Mouse (Mus musculus) hindbrain, embryonic 10.5 days (tissue): ENCODE measurements around the gene Wwp2. TPM values are rescaled to one million over a fixed set of nuclear protein-coding genes. Genes with fewer than 3 reads are reported as not detected.

Experiments
- DNase-seq: peaks from one replicate; pipeline ENCODE4 v3.0.0-alpha.2; 2017; ENCODE audit warnings: low spot score
- H3K27ac ChIP-seq: fragments of 300-500 bp; sonication (generic); 2 replicates; pipeline ENCODE4 v1.5.1; 2016; ENCODE audit warnings: mild to moderate bottlenecking, moderate library complexity
- H3K27me3 ChIP-seq: fragments of 300-500 bp; sonication (generic); 2 replicates; pipeline ENCODE4 v1.6.1; 2016; ENCODE audit warnings: mild to moderate bottlenecking; ENCODE audit not compliant: poor library complexity, insufficient read depth, severe bottlenecking
- H3K36me3 ChIP-seq: fragments of 300-500 bp; sonication (generic); 2 replicates; pipeline ENCODE4 v1.6.1; 2016; ENCODE audit warnings: mild to moderate bottlenecking, moderate library complexity
- H3K4me1 ChIP-seq: fragments of 300-500 bp; sonication (generic); replicated peaks from 2 replicates; pipeline ENCODE4 v1.6.1; 2016; ENCODE audit warnings: mild to moderate bottlenecking
- H3K4me3 ChIP-seq: fragments of 300-500 bp; sonication (generic); 2 replicates; pipeline ENCODE4 v1.5.1; 2016; ENCODE audit warnings: mild to moderate bottlenecking, moderate library complexity
- H3K9me3 ChIP-seq: fragments of 300-500 bp; sonication (generic); 2 replicates; pipeline ENCODE4 v1.6.1; 2016; ENCODE audit warnings: mild to moderate bottlenecking, moderate library complexity
- WGBS: fragments of 180-500 bp; shearing (Covaris S2); methylation state at CpG from one replicate; pipeline ENCODE4 v1.1.7; 2016; 5-methylcytosine and 5-hydroxymethylcytosine counted together
- polyA plus RNA-seq: library from polyadenylated mRNA; unstranded; fragments of >200 nt; fragmentation: Nextera tagmentation; extraction: Ambion mirVana; gene quantifications from 2 replicates; pipeline ENCODE4 v1.2.1, GENCODE M21; 2016

The Wwp2 gene
- polyA plus RNA-seq, 1 experiment from 2014 or later, result 64.6 TPM

DNA sequence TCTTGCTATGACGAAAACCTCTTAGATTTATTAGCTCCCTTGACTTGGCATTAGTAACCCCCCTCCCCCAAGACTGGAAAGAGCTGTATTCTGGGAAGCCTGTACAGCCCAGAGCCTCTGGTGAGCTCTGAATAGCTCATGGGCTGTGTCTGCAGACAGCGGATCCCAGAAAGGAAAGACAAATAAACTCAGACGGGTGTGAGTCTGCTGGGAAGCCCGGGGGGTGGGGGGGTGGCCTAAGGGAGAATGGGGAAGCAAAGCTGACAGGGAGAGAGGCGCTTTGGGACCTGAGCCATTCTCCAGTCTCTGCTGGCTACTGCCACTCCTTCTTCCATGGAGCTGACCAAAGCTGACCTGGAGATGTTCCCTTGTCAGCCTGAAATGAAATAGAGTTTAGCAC, 53.8 kb downstream of the Wwp2 start:
- no peaks in the 10 kb centered on the region for H3K27me3 ChIP-seq
- H3K27ac ChIP-seq, result peak overlapping the region; percentile 53
- H3K9me3 ChIP-seq, result no peaks in the 10 kb centered on the region
- no peak for DNase-seq
- WGBS, result 45% methylated on average over 5 of the region's 5 CpGs
- H3K4me1 ChIP-seq, result peaks cover 15% of the 10 kb centered on the region; the same call in 1 of the 2 replicates
- H3K4me3 ChIP-seq, result no peak overlapping the region
- peaks cover 22% of the 10 kb centered on the region for H3K36me3 ChIP-seq

DNA sequence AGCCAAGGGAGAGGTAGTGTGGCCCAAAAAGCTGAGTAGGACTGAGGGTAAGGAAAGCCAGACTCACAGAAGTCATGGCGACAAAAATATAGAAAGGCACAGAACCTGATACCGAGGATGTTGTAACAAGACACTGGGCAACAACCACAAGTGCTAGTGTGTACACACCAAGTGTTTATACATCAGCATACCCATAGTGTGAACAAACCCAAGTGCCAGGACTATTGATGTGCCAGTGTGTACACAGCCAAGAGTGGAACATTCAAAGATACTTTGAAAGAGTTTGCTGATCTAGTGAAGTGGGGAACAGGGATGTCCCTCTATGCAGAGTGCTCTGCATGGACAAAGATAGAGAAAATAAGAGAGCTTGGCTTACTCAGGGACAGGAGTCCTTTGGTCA, 54.5 kb downstream of the Wwp2 start:
- Histone ChIP-seq H3K36me3 (peaks cover 18% of the 10 kb centered on the region), H3K4me1 (peaks cover 20% of the 10 kb centered on the region; the same call in 1 of the 2 replicates), H3K4me3 (no peak overlapping the region), H3K9me3 (no peaks in the 10 kb centered on the region), H3K27ac (no peak overlapping the region), H3K27me3 (no peaks in the 10 kb centered on the region)
- DNase-seq, result no peak
- 80% methylated on average over 2 of the region's 2 CpGs for WGBS

DNA sequence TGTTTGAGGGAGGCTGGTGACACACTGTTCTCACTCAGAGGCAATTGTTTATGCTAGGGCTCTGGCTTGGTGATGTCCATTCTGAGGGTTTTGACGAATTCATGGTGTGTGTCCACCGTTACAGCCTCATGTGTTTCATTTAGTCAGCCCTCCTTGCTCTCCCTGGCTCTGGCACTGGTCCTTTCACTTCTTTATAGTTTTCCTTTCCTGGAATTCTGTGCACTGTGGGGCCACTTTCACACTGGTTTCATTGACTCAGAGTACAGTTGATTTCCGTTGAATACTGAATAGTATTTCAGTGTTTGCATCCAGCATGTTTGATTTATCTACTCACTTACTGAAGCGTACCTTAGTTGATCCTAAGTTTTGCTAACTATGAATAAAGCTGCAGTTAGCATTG, 55.0 kb downstream of the Wwp2 start:
- H3K27ac ChIP-seq, result 0 out of 2 replicates have a peak overlapping the region, but pooled peaks have one; percentile 18

DNA sequence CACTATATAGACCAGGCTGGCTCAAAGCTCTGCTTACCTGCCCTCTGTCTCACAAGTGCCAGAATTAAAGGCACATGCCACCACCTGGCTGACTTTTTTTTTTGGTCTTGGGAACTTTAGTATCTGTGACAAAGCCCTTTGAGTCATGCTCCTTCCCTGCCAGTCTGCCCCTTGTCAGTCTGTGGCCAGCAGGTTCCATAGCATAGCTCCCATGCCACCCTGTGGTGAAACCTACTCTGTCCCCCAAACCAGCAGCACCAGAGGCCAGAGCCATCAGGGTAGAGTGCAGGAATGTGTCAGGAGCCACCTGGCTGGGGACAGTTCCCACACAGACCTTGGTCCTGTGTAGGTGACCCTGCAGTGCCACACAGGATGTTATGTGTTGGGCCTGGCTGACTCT, 55.7 kb downstream of the Wwp2 start:
- no peak for DNase-seq
- H3K4me3 ChIP-seq, result no peak overlapping the region

More for the DNA sequence above, 55.0 kb downstream of the Wwp2 start:
- Histone ChIP-seq H3K4me1 (peaks cover 24% of the 10 kb centered on the region; the same call in 1 of the 2 replicates), H3K4me3 (no peak overlapping the region), H3K36me3 (peaks cover 13% of the 10 kb centered on the region), H3K27me3 (no peaks in the 10 kb centered on the region), H3K9me3 (no peaks in the 10 kb centered on the region)
- DNase-seq, result no peak
- WGBS, result 77% methylated on average over 4 of the region's 4 CpGs

DNA sequence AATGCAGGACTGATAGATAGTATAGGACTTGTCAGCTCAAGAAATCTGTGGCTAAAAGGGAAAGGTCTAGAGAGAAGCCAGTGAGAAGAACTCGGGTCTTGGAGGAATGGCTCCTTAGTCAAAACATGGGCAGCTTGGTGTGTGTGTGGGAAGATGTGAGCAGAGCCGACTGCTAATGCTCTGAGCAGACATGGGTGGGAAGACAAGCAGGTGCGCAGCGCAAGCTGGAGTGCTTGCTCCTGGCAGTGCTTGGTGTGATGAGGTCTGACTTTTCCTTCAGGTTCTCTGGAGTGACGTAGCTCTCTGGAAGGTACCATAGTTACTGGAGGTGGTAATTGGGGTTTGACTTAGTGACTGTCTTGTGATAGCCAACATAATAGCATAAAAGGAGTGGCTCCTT, 56.6 kb downstream of the Wwp2 start:
- Histone ChIP-seq H3K27me3 (no peaks in the 10 kb centered on the region), H3K27ac (no peak overlapping the region), H3K9me3 (no peaks in the 10 kb centered on the region), H3K36me3 (0 out of 2 replicates have a peak, but pooled peaks cover 4% of the 10 kb centered on the region), H3K4me3 (no peak overlapping the region), H3K4me1 (peaks cover 28% of the 10 kb centered on the region)
- 93% methylated on average over 5 of the region's 5 CpGs for WGBS
- DNase-seq, result no peak

More for the DNA sequence above, 55.7 kb downstream of the Wwp2 start:
- H3K27ac ChIP-seq, result no peak overlapping the region
- H3K36me3 ChIP-seq, result peaks cover 7% of the 10 kb centered on the region
- H3K9me3 ChIP-seq, result no peaks in the 10 kb centered on the region
- peaks cover 24% of the 10 kb centered on the region; the same call in 1 of the 2 replicates for H3K4me1 ChIP-seq
- no peaks in the 10 kb centered on the region for H3K27me3 ChIP-seq

DNA sequence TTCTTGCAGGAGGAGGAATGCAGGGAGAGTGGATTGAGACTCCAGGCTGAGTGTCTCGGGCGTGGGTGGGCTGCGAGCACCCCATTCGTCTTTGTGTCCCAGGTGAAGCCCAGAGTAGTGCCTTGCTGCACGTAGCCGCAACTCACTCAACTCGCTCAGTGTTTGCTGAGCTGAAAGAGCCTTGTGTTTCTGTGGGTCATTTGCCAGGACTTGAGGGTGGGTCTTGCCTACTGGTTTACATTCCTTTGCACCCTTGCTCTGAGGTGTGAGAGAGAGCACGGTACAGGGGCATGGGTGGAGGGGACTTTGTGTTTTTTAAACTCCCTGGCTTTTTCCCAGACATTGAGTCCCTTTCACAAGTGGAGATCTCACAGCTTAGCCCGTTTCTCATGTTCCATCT, 59.3 kb downstream of the Wwp2 start:
- Histone ChIP-seq H3K4me1 (peaks cover 20% of the 10 kb centered on the region), H3K27me3 (no peaks in the 10 kb centered on the region), H3K9me3 (no peaks in the 10 kb centered on the region), H3K36me3 (0 out of 2 replicates have a peak, but pooled peaks cover 4% of the 10 kb centered on the region), H3K27ac (no peak overlapping the region), H3K4me3 (no peak overlapping the region)
- WGBS, result 86% methylated on average over 9 of the region's 9 CpGs
- DNase-seq, result no peak

DNA sequence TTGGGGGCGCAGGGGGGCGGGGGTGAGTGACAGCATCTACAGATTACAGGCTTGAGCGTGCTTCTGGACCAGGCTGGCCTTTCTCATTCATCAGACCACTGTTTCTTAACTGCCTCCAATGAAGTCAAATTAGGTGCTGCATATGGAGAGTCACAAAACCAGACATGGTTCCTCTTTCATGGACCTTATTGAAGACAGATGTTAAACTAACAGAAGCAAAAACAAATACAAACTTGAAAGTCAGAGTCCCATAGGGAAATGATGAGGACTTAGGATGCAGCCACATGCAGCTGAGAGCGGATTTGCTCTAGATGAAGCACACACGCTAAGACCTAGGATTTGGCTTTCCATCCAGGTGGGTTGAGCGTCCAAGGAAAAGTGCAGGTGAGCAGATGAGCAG, 61.5 kb downstream of the Wwp2 start:
- Histone ChIP-seq H3K27me3 (no peaks in the 10 kb centered on the region), H3K27ac (no peak overlapping the region), H3K36me3 (0 out of 2 replicates have a peak, but pooled peaks cover 4% of the 10 kb centered on the region), H3K4me1 (peaks cover 22% of the 10 kb centered on the region), H3K9me3 (no peaks in the 10 kb centered on the region), H3K4me3 (no peak overlapping the region)
- WGBS, result 77% methylated on average over 6 of the region's 6 CpGs
- DNase-seq, result no peak

DNA sequence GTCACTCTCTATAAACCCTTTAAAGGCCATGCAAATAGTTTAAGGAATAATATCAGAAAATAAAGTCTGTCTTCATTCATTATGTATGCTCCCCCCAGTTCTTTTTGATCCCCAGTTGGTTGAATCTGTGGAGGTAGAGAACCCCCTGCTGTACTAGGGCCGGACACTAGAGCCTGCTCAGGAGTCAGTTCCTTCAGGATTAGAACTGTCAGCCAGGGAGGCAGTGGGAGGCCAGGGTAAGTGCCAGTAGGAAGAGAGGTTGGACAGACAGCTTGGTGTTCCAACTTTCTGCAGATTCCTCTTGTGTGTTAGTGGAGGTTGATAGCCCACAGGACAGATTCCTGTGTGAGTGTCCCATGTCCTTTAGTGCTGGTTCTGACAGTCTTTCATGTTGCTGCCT, 62.2 kb downstream of the Wwp2 start:
- H3K4me3 ChIP-seq, result no peak overlapping the region
- no peaks in the 10 kb centered on the region for H3K27me3 ChIP-seq
- DNase-seq, result no peak
- 44% methylated on average over 1 of the region's 1 CpGs for WGBS
- no peaks in the 10 kb centered on the region for H3K9me3 ChIP-seq
- no peak overlapping the region for H3K27ac ChIP-seq
- H3K36me3 ChIP-seq, result 0 out of 2 replicates have a peak, but pooled peaks cover 4% of the 10 kb centered on the region
- peaks cover 29% of the 10 kb centered on the region for H3K4me1 ChIP-seq

DNA sequence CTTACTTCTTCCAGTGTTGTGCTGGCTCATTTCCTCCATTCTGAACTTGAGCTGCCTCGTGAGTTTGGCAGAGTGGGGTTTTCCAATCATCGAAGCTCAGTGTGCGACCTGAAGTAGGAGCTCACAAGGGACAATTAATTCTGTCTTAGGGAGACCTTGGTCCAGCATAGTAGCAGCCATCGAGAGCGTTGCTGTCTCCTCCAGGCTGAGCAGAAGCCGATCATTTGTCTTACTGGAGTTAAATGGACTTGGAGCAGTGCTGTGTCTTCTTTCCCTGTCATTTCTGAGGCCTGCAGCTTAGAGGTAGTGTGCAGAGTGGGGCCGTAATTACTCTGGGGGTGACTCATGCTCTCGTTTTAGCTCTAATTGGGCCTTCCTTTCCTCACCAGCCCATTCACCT, 62.6 kb downstream of the Wwp2 start:
- 81% methylated on average over 8 of the region's 8 CpGs for WGBS
- H3K27me3 ChIP-seq, result no peaks in the 10 kb centered on the region
- no peak for DNase-seq
- peaks cover 33% of the 10 kb centered on the region for H3K4me1 ChIP-seq
- no peaks in the 10 kb centered on the region for H3K9me3 ChIP-seq
- H3K36me3 ChIP-seq, result 0 out of 2 replicates have a peak, but pooled peaks cover 4% of the 10 kb centered on the region
- no peak overlapping the region for H3K4me3 ChIP-seq
- no peak overlapping the region for H3K27ac ChIP-seq

DNA sequence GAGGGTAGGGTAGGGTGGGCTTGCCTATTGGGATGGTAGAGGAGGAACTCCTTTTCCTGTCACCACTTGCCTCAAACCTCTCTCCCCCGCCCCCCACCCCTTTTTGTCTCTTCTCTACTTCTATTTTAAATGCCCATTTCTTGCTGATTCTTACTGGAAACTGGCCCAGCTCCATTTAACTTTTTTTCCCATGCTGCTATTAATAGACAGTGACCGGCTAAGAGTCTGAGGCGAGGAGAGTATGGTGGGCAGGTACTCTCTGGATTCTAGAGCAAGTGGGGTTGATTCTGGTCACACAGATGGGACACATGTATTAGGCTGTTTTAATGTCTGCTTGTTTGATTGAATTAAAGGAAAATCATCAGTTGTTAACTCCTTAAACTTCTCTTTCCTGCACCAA, 63.4 kb downstream of the Wwp2 start:
- H3K27me3 ChIP-seq, result no peaks in the 10 kb centered on the region
- H3K9me3 ChIP-seq, result no peaks in the 10 kb centered on the region
- H3K4me3 ChIP-seq, result no peak overlapping the region
- H3K27ac ChIP-seq, result no peak overlapping the region
- H3K4me1 ChIP-seq, result peaks cover 40% of the 10 kb centered on the region
- 0 out of 2 replicates have a peak, but pooled peaks cover 4% of the 10 kb centered on the region for H3K36me3 ChIP-seq
- 93% methylated on average over 3 of the region's 3 CpGs for WGBS
- DNase-seq, result no peak

DNA sequence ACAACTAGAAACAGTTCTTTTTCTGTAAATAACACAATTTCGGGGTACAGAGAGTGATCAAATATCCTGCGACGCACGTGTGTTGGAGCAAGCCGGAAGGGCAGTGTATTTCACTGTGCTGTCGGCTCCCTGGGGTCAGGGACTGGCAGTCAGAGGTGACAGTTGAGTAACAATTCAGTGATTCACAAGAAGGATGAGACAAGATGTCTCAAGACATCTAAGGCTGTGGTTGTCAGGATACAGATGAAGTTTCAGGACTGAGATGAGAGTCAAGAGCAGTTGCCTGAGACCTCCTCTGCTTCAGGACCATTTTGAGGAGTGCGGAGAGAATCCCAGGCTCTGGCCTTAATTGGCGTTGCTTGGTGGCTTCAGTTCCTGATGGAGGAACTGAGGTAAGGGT, 66.2 kb downstream of the Wwp2 start:
- no peaks in the 10 kb centered on the region for H3K9me3 ChIP-seq
- no peaks in the 10 kb centered on the region for H3K27me3 ChIP-seq
- no peak overlapping the region for H3K4me3 ChIP-seq
- no peak for DNase-seq
- peak overlapping the region; percentile 74; the same call in 1 of the 2 replicates for H3K27ac ChIP-seq
- 84% methylated on average over 8 of the region's 8 CpGs for WGBS
- H3K36me3 ChIP-seq, result peaks cover 12% of the 10 kb centered on the region
- H3K4me1 ChIP-seq, result peaks cover 36% of the 10 kb centered on the region

DNA sequence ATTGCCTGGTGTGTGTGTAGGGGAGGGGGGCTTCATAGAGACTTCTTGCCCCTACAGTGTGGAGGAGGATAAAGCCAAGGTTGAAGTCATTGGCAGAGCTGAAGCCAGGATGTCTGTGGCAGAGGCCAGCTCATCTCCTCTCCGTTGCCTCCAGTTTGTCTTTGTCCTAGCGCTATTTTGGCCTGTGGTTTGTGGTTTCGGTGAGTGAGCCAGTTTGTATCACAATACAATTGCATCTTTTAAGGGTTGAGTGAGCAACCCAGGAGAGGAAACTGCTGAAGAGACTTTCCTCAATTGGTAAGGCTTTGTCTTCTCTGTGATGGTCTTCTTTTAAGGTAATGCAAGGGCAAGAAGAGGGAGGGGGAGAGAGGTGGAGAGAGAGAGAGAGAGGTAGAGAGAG, 66.8 kb downstream of the Wwp2 start:
- Histone ChIP-seq H3K36me3 (peaks cover 17% of the 10 kb centered on the region), H3K27ac (peak overlapping the region; percentile 74), H3K9me3 (no peaks in the 10 kb centered on the region), H3K4me1 (peaks cover 33% of the 10 kb centered on the region), H3K27me3 (no peaks in the 10 kb centered on the region), H3K4me3 (no peak overlapping the region)
- WGBS, result 56% methylated on average over 3 of the region's 3 CpGs
- no peak for DNase-seq

DNA sequence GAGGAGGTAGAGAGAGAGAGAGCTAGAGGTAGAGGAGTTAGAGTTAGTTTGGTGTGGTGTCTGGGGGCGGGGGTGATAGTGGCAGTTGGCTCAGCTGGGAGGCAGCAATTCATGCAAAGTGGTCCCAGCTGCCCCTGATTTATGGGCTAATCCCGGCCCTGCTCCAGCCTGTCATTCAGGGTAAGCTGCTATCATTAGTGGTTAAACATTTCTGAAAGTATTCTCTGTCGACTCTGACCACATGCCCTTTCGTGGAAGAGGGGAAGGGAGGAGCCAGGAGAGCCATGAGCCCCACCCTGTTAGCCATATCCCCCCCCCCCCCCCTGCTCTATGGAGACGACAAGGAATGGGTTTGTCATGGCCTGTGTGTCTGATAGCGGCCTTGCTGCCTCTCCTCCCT, 67.2 kb downstream of the Wwp2 start:
- peaks cover 22% of the 10 kb centered on the region for H3K36me3 ChIP-seq
- DNase-seq, result peak; percentile 47
- H3K27ac ChIP-seq, result peak overlapping the region; percentile 74
- no peak overlapping the region for H3K4me3 ChIP-seq
- peaks cover 29% of the 10 kb centered on the region for H3K4me1 ChIP-seq
- WGBS, result 20% methylated on average over 6 of the region's 6 CpGs
- H3K27me3 ChIP-seq, result no peaks in the 10 kb centered on the region
- no peaks in the 10 kb centered on the region for H3K9me3 ChIP-seq
